Mouse (Mus musculus): ENCODE results near the gene Hhatl. TPM values are rescaled to one million over a fixed set of nuclear protein-coding genes. Genes with fewer than 3 reads are reported as not detected.
A peak's percentile ranks its signal among the peaks of the same experiment; 100 is the strongest.

Hhatl gene
- total and polyA plus RNA-seq, 3 experiments, result 96.3 to 201 (median 111) TPM

GRCm38 (mm10) chr9:121778066-121778624, 14.2 kb downstream of the Hhatl start:
- no peak overlapping the region; the same call in 1 of the 2 replicates for H3K27ac ChIP-seq
- H3K9ac ChIP-seq (ENCODE audit: low read depth, low read length), result peak overlapping the region; percentile 43
- peak in 1 of 2 experiments; percentile 38 for DNase-seq

GRCm38 (mm10) chr9:121777484-121778065, 14.7 kb downstream of the Hhatl start, which contains the start of gene Klhl40:
Gene Klhl40, plus strand, starts transcription at chr9:121777607.
- no peaks in the 10 kb centered on the region for H3K27me3 ChIP-seq (ENCODE audit: control insufficient read depth, insufficient read depth, low read length)
- WGBS, result 10% methylated on average over 30 of the region's 30 CpGs
- H3K27ac ChIP-seq, result peak within 1 kb of the TSS; percentile 86
- peaks cover 4% of the 10 kb centered on the region for H3K4me1 ChIP-seq (ENCODE audit: control insufficient read depth, insufficient read depth, low read length)
- H3K4me3 ChIP-seq, result peak within 1 kb of the TSS; percentile 4
- no peaks in the 10 kb centered on the region; the same call in 1 of the 2 replicates for H3K36me3 ChIP-seq (ENCODE audit: control insufficient read depth, insufficient read depth, low read length)
- DNase-seq, result peak; percentile 41 to 49
- intact Hi-C loops (cut with DNase I), result loop anchor here (2.0 to 5.0 kb wide), 2 partner anchors 13 to 45 kb away; no protein-coding TSS in a partner anchor
- TF ChIP-seq POLR2A (IDR thresholded peaks at IDR 0.05; ENCODE audit: insufficient read depth, low read depth, low read length) (peak; percentile 30; the same call in 1 of the 2 replicates), EP300 (IDR thresholded peaks at IDR 0.05; ENCODE audit: insufficient read depth, low read depth, low read length) (no peak)
- no peaks in the 10 kb centered on the region for H3K79me2 ChIP-seq (replicated peaks; ENCODE audit: control insufficient read depth, insufficient read depth, low read length)
- H3K9ac ChIP-seq (ENCODE audit: low read depth, low read length), result peak within 1 kb of the TSS; percentile 62

More at GRCm38 (mm10) chr9:121778066-121778624, 14.2 kb downstream of the Hhatl start:
- intact Hi-C loops (cut with DNase I), result loop anchor here (5.0 kb wide), 1 partner anchor 44 kb away; no protein-coding TSS in a partner anchor
- Histone ChIP-seq H3K4me1 (ENCODE audit: control insufficient read depth, insufficient read depth, low read length) (peaks cover 4% of the 10 kb centered on the region), H3K4me3 (peak overlapping the region; percentile 4), H3K27me3 (ENCODE audit: control insufficient read depth, insufficient read depth, low read length) (no peaks in the 10 kb centered on the region), H3K36me3 (ENCODE audit: control insufficient read depth, insufficient read depth, low read length) (no peaks in the 10 kb centered on the region; the same call in 1 of the 2 replicates), H3K79me2 (replicated peaks; ENCODE audit: control insufficient read depth, insufficient read depth, low read length) (no peaks in the 10 kb centered on the region)
- TF ChIP-seq EP300 (IDR thresholded peaks at IDR 0.05; ENCODE audit: insufficient read depth, low read depth, low read length) (no peak), CTCF (IDR thresholded peaks at IDR 0.05) (peak; percentile 29), POLR2A (IDR thresholded peaks at IDR 0.05; ENCODE audit: insufficient read depth, low read depth, low read length) (no peak)
- 12% methylated on average over 54 of the region's 54 CpGs for WGBS

GRCm38 (mm10) chr9:121776511-121776910, 15.8 kb downstream of the Hhatl start:
- peak overlapping the region; percentile 62 for H3K9ac ChIP-seq (ENCODE audit: low read depth, low read length)
- no peaks in the 10 kb centered on the region for H3K27me3 ChIP-seq (ENCODE audit: control insufficient read depth, insufficient read depth, low read length)
- H3K4me1 ChIP-seq (ENCODE audit: control insufficient read depth, insufficient read depth, low read length), result peaks cover 4% of the 10 kb centered on the region
- no peaks in the 10 kb centered on the region for H3K79me2 ChIP-seq (replicated peaks; ENCODE audit: control insufficient read depth, insufficient read depth, low read length)
- H3K4me3 ChIP-seq, result no peak overlapping the region
- TF ChIP-seq EP300 (IDR thresholded peaks at IDR 0.05; ENCODE audit: insufficient read depth, low read depth, low read length) (no peak), POLR2A (IDR thresholded peaks at IDR 0.05; ENCODE audit: insufficient read depth, low read depth, low read length) (no peak; the same call in 1 of the 2 replicates), CTCF (IDR thresholded peaks at IDR 0.05) (no peak)
- no peaks in the 10 kb centered on the region; the same call in 1 of the 2 replicates for H3K36me3 ChIP-seq (ENCODE audit: control insufficient read depth, insufficient read depth, low read length)
- H3K27ac ChIP-seq, result peak overlapping the region; percentile 86
- DNase-seq, result peak in 1 of 2 experiments; percentile 50
- 48% methylated on average over 7 of the region's 7 CpGs for WGBS
- intact Hi-C loops (cut with DNase I), result loop anchor here (2.0 to 5.0 kb wide), 2 partner anchors 14 to 46 kb away; no protein-coding TSS in a partner anchor

DNA sequence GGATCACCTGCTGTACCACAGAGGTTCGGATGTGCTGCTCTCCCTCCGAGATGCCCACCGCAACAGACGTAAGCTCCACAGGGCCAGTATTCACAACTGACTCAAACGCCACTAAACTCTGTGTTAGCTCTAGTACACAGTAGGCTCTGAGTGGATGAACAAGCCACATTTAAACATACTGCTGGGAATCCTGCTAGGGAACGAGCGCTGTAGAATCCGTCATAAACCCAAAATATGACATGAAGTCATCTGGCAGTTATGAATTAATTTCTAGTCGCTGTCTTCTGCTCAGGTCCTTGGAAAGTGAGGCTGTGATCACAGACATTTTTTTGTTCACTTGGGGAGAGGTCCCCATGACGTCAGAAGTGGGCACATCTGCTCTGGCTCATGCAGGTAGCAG, 16.4 kb downstream of the Hhatl start:
- 61% methylated on average over 10 of the region's 10 CpGs for WGBS
- TF ChIP-seq EP300 (IDR thresholded peaks at IDR 0.05; ENCODE audit: insufficient read depth, low read depth, low read length) (no peak), CTCF (IDR thresholded peaks at IDR 0.05) (no peak), POLR2A (IDR thresholded peaks at IDR 0.05; ENCODE audit: insufficient read depth, low read depth, low read length) (no peak)
- peaks cover 4% of the 10 kb centered on the region for H3K4me1 ChIP-seq (ENCODE audit: control insufficient read depth, insufficient read depth, low read length)
- no peaks in the 10 kb centered on the region for H3K27me3 ChIP-seq (ENCODE audit: control insufficient read depth, insufficient read depth, low read length)
- no peak overlapping the region; the same call in 1 of the 2 replicates for H3K9ac ChIP-seq (ENCODE audit: low read depth, low read length)
- no peaks in the 10 kb centered on the region; the same call in 1 of the 2 replicates for H3K36me3 ChIP-seq (ENCODE audit: control insufficient read depth, insufficient read depth, low read length)
- H3K27ac ChIP-seq, result peak overlapping the region; percentile 86
- no peaks in the 10 kb centered on the region for H3K79me2 ChIP-seq (replicated peaks; ENCODE audit: control insufficient read depth, insufficient read depth, low read length)
- no peak overlapping the region for H3K4me3 ChIP-seq
- no peak for DNase-seq
- intact Hi-C loops (cut with DNase I), result loop anchor here (2.0 to 5.0 kb wide), 2 partner anchors 15 to 46 kb away; no protein-coding TSS in a partner anchor

- Histone ChIP-seq H3K27me3 (ENCODE audit: control insufficient read depth, insufficient read depth, low read length) (no peaks in the 10 kb centered on the region), H3K4me1 (ENCODE audit: control insufficient read depth, insufficient read depth, low read length) (peaks cover 4% of the 10 kb centered on the region), H3K9ac (ENCODE audit: low read depth, low read length) (no peak overlapping the region), H3K4me3 (no peak overlapping the region), H3K27ac (peak overlapping the region; percentile 20; the same call in 1 of the 2 replicates), H3K79me2 (replicated peaks; ENCODE audit: control insufficient read depth, insufficient read depth, low read length) (no peaks in the 10 kb centered on the region), H3K36me3 (ENCODE audit: control insufficient read depth, insufficient read depth, low read length) (no peaks in the 10 kb centered on the region; the same call in 1 of the 2 replicates)
- no peak for TF ChIP-seq CTCF (IDR thresholded peaks at IDR 0.05)
- TF ChIP-seq EP300 (IDR thresholded peaks at IDR 0.05; ENCODE audit: insufficient read depth, low read depth, low read length), result no peak
- intact Hi-C loops (cut with DNase I), result no loop called here
- 40% methylated on average over 5 of the region's 5 CpGs for WGBS
- DNase-seq, result no peak
Measured at GRCm38 (mm10) chr9:121772412-121772811, 19.9 kb downstream of the Hhatl start.
